Mouse (Mus musculus) kidney, adult 2 months (tissue): ENCODE data around the gene Usp43.

ENCODE experiments used
- CTCF ChIP-seq: fragments of 200-500 bp; conservative IDR thresholded peaks from 2 replicates; pipeline ENCODE4 v1.5.1; 2011; ENCODE audit warnings: low read depth, mild to moderate bottlenecking, control low read depth, low read length, moderate library complexity, mixed read lengths; ENCODE audit not compliant: insufficient read depth, insufficient read length
- POLR2A ChIP-seq: fragments of 200-500 bp; IDR thresholded peaks from one replicate; pipeline ENCODE4 v1.6.1; 2011; ENCODE audit warnings: low read depth, low read length, control low read depth

DNA sequence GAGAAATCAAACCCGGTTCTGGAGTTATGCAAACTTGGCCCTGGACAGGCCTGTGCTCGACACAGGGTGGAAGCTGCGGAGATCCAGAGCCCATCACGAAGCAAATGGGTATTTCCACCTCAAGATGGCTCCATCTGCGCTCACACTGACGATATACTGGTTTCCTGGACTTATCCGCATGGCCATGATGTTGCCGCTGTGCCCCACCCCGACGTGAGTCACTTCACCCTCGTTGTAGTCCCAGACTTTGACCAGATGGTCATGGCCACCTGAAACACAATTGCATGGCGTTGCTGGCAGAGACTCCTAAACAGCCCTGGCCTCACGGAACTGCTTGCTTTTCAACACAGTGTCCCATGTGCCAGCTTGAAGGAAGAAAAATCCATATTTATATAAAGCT is 3.0 kb upstream of the Usp43 start:
- no peak for TF ChIP-seq CTCF
- TF ChIP-seq POLR2A, result no peak
